Mouse (Mus musculus): ENCODE measurements around the gene Atl2. TPM values are rescaled to one million over a fixed set of nuclear protein-coding genes. Genes with fewer than 3 reads are reported as not detected.

Gene Atl2
- polyA plus RNA-seq, 1 experiment: 61.0 TPM

GRCm38 (mm10) chr17:79804747-79805146, 91.2 kb downstream of the Atl2 start:
- 82% methylated on average over 2 of the region's 2 CpGs for WGBS
- Histone ChIP-seq H3K4me3 (ENCODE audit: control insufficient read depth, insufficient read depth, low read length) (no peak overlapping the region), H3K4me1 (replicated peaks; ENCODE audit: control insufficient read depth, insufficient read depth, low read length) (no peaks in the 10 kb centered on the region), H3K36me3 (ENCODE audit: control insufficient read depth, insufficient read depth, low read length) (no peaks in the 10 kb centered on the region), H3K27me3 (ENCODE audit: control insufficient read depth, insufficient read depth, low read length) (no peaks in the 10 kb centered on the region), H3K27ac (ENCODE audit: control insufficient read depth, insufficient read depth, low read length) (no peak overlapping the region)
- DNase-seq: no peak
- TF ChIP-seq CTCF (IDR thresholded peaks at IDR 0.05; ENCODE audit: borderline replicate concordance, control insufficient read depth, extremely low read depth, insufficient read depth, low read length, poor library complexity) (no peak), POLR2A (IDR thresholded peaks at IDR 0.05; ENCODE audit: control insufficient read depth, extremely low read depth, insufficient read depth, low read length, poor library complexity) (no peak)

GRCm38 (mm10) chr17:79802056-79802455, 93.9 kb downstream of the Atl2 start:
- Histone ChIP-seq H3K27ac (ENCODE audit: control insufficient read depth, insufficient read depth, low read length) (no peak overlapping the region), H3K4me3 (ENCODE audit: control insufficient read depth, insufficient read depth, low read length) (no peak overlapping the region), H3K4me1 (replicated peaks; ENCODE audit: control insufficient read depth, insufficient read depth, low read length) (no peaks in the 10 kb centered on the region), H3K36me3 (ENCODE audit: control insufficient read depth, insufficient read depth, low read length) (no peaks in the 10 kb centered on the region), H3K27me3 (ENCODE audit: control insufficient read depth, insufficient read depth, low read length) (no peaks in the 10 kb centered on the region)
- TF ChIP-seq POLR2A (IDR thresholded peaks at IDR 0.05; ENCODE audit: control insufficient read depth, extremely low read depth, insufficient read depth, low read length, poor library complexity) (no peak), CTCF (IDR thresholded peaks at IDR 0.05; ENCODE audit: borderline replicate concordance, control insufficient read depth, extremely low read depth, insufficient read depth, low read length, poor library complexity) (no peak)
- DNase-seq: no peak
- WGBS: 91% methylated on average over 7 of the region's 7 CpGs

- H3K4me3 ChIP-seq (ENCODE audit: control insufficient read depth, insufficient read depth, low read length): no peak overlapping the region
- no peak for TF ChIP-seq POLR2A (IDR thresholded peaks at IDR 0.05; ENCODE audit: control insufficient read depth, extremely low read depth, insufficient read depth, low read length, poor library complexity)
- no peak for TF ChIP-seq CTCF (IDR thresholded peaks at IDR 0.05; ENCODE audit: borderline replicate concordance, control insufficient read depth, extremely low read depth, insufficient read depth, low read length, poor library complexity)
- 98% methylated on average over 10 of the region's 10 CpGs for WGBS
- no peaks in the 10 kb centered on the region for H3K36me3 ChIP-seq (ENCODE audit: control insufficient read depth, insufficient read depth, low read length)
- no peak overlapping the region for H3K27ac ChIP-seq (ENCODE audit: control insufficient read depth, insufficient read depth, low read length)
- no peaks in the 10 kb centered on the region for H3K4me1 ChIP-seq (replicated peaks; ENCODE audit: control insufficient read depth, insufficient read depth, low read length)
- DNase-seq: no peak
- H3K27me3 ChIP-seq (ENCODE audit: control insufficient read depth, insufficient read depth, low read length): no peaks in the 10 kb centered on the region
Measured at GRCm38 (mm10) chr17:79798831-79799230, 97.1 kb downstream of the Atl2 start.

Other genes with a start within 250 kb of the Atl2 start
- 12.2 and 14.1 TPM in 2 replicates for gene Cyp1b1, start 181.1 kb downstream of the Atl2 start, polyA plus RNA-seq (2012; rRNA removed)
- 30.5 and 37.8 TPM in 2 replicates for gene Hnrnpll, start 166.2 kb upstream of the Atl2 start, polyA plus RNA-seq (2012; rRNA removed)
- gene Galm, start 231.3 kb upstream of the Atl2 start, polyA plus RNA-seq (2012; rRNA removed): 8.7 and 9.3 TPM in 2 replicates